8 mouse cellular contexts compared by ENCODE assay signal in genomic region chr2:67564851-67565479, GRCm38 (mm10). TPM values are rescaled to one million over a fixed set of nuclear protein-coding genes. Genes with fewer than 3 reads are reported as not detected.
DNase-seq lines count a peak whose midpoint lies in the region; ATAC-seq and TF ChIP-seq lines count a peak whose summit lies in the region.

No protein-coding gene starts in this region.

- H3K4me2 ChIP-seq in hindbrain, embryonic 12.5 days (replicated peaks) = peak overlapping the region; percentile 98
- H3K4me2 ChIP-seq in stomach, postnatal 0 days (replicated peaks; ENCODE audit: low read depth) = peak overlapping the region; percentile 88

- H3K36me3 ChIP-seq in hindbrain, embryonic 12.5 days = no peaks in the 10 kb centered on the region
- no peaks in the 10 kb centered on the region for H3K36me3 ChIP-seq in stomach, postnatal 0 days (ENCODE audit: control insufficient read depth, insufficient read depth, low read length)

- H3K9me3 ChIP-seq in hindbrain, embryonic 12.5 days (replicated peaks) = no peaks in the 10 kb centered on the region
- no peaks in the 10 kb centered on the region for H3K9me3 ChIP-seq in stomach, postnatal 0 days (ENCODE audit: control insufficient read depth, low read length)

- ATAC-seq in hindbrain, embryonic 12.5 days (ENCODE audit: low FRiP score) = peak; percentile 90
- ATAC-seq in stomach, postnatal 0 days (ENCODE audit: low FRiP score, low TSS enrichment) = peak; percentile 55

- TF ChIP-seq EP300 in stomach, postnatal 0 days (optimal IDR thresholded peaks at IDR 0.05) = no peak

- peak; percentile 74 for DNase-seq in MN1 (ENCODE audit: low spot score)
- DNase-seq in cerebellum, adult 9-10 months = peak; percentile 79
- DNase-seq in frontal cortex, postnatal 14 days (ENCODE audit: low spot score in 2 of 2) = peak; percentile 57 to 58
- peak; percentile 13 to 70 for DNase-seq in left cerebral cortex, adult 9 months (ENCODE audit: low spot score in 2 of 2)
- peak; percentile 25 to 40 for DNase-seq in lung, postnatal 4 days
- DNase-seq in stomach, postnatal 0 days (ENCODE audit: low spot score) = no peak
- no peak for DNase-seq in spleen, postnatal 10 days (ENCODE audit: low spot score in 2 of 2)

- peak overlapping the region; percentile 98 for H3K27ac ChIP-seq in hindbrain, embryonic 12.5 days
- no peak overlapping the region for H3K27ac ChIP-seq in stomach, postnatal 0 days (replicated peaks)

- H3K4me1 ChIP-seq in hindbrain, embryonic 12.5 days = peaks cover 12% of the 10 kb centered on the region
- H3K4me1 ChIP-seq in stomach, postnatal 0 days (replicated peaks; ENCODE audit: control insufficient read depth, insufficient read depth) = no peaks in the 10 kb centered on the region; the same call in 1 of the 2 replicates

- peak overlapping the region; percentile 82 for H3K9ac ChIP-seq in hindbrain, embryonic 12.5 days
- H3K9ac ChIP-seq in stomach, postnatal 0 days (ENCODE audit: low read length) = peak overlapping the region; percentile 57

- H3K27me3 ChIP-seq in hindbrain, embryonic 12.5 days = no peaks in the 10 kb centered on the region
- no peaks in the 10 kb centered on the region for H3K27me3 ChIP-seq in stomach, postnatal 0 days (ENCODE audit: control insufficient read depth, insufficient read depth, low read length)

- peak overlapping the region; percentile 73 for H3K4me3 ChIP-seq in hindbrain, embryonic 12.5 days
- H3K4me3 ChIP-seq in stomach, postnatal 0 days (ENCODE audit: low read depth, low read length) = peak overlapping the region; percentile 61

- 2% methylated on average over 23 of the region's 23 CpGs for WGBS in hindbrain, embryonic 12.5 days
- WGBS in stomach, postnatal 0 days = 2% methylated on average over 23 of the region's 23 CpGs

- TF ChIP-seq CTCF in stomach, postnatal 0 days (IDR thresholded peaks at IDR 0.05; ENCODE audit: low read depth) = peak; percentile 62

RNA-seq across cellular contexts. Expression of gene B3galt1, which starts 0.7 kb away (rescaled TPM):
- polyA plus RNA-seq in hindbrain, embryonic 12.5 days (2016; fragmentation: Nextera tagmentation; extraction: Ambion mirVana) = 30.5 and 34.6 TPM in 2 replicates
- 2.0 and 2.1 TPM in 2 replicates for polyA plus RNA-seq in stomach, postnatal 0 days (2015; fragmentation: Nextera tagmentation; extraction: Ambion mirVana)

Comparison
In these comparisons a context has a peak if more than half of its experiments do, and no peak if none do; other contexts are left out.
1. DNase-seq: peak in MN1 (single experiment), cerebellum, adult 9-10 months (single experiment), frontal cortex, postnatal 14 days (2 of 2), left cerebral cortex, adult 9 months (2 of 2) and lung, postnatal 4 days (2 of 2); none in stomach, postnatal 0 days (single experiment) and spleen, postnatal 10 days (0 of 2).
2. RNA of gene B3galt1, which starts 0.7 kb away (polyA plus RNA-seq): 30.5 to 34.6 TPM in hindbrain, embryonic 12.5 days; 2.0 to 2.1 TPM in stomach, postnatal 0 days; every median in the first group is over 10 times any median in the second.